Mouse (Mus musculus): ENCODE measurements around the gene Ucma.

Ucma gene

GRCm38 (mm10) chr2:5007107-5007506 is 31.2 kb downstream of the Ucma start:
- DNase-seq (ENCODE audit: low spot score), result no peak

GRCm38 (mm10) chr2:5011898-5012490 is 36.1 kb downstream of the Ucma start:
- peak; percentile 29 for DNase-seq (ENCODE audit: low spot score)

- DNase-seq (ENCODE audit: low spot score), result peak; percentile 98
Measured at GRCm38 (mm10) chr2:5012491-5013324, 36.8 kb downstream of the Ucma start, which contains the start of gene Mcm10. TSS of gene Mcm10 (minus strand) at chr2:5012791.

GRCm38 (mm10) chr2:5014616-5015015 is 38.7 kb downstream of the Ucma start:
- no peak for DNase-seq (ENCODE audit: low spot score)

- no peak for DNase-seq (ENCODE audit: low spot score)
Measured at GRCm38 (mm10) chr2:5015527-5015926, 39.6 kb downstream of the Ucma start.

GRCm38 (mm10) chr2:5016922-5017321 is 41.0 kb downstream of the Ucma start:
- DNase-seq (ENCODE audit: low spot score), result no peak

- no peak for DNase-seq (ENCODE audit: low spot score)
Measured at GRCm38 (mm10) chr2:5019708-5020107, 43.8 kb downstream of the Ucma start.

- no peak for DNase-seq (ENCODE audit: low spot score)
Measured at GRCm38 (mm10) chr2:5023275-5023674, 47.4 kb downstream of the Ucma start.

- DNase-seq (ENCODE audit: low spot score), result no peak
Measured at GRCm38 (mm10) chr2:5023699-5024399, 47.9 kb downstream of the Ucma start.

GRCm38 (mm10) chr2:5025162-5025733 is 49.3 kb downstream of the Ucma start:
- DNase-seq (ENCODE audit: low spot score), result peak; percentile 45

- no peak for DNase-seq (ENCODE audit: low spot score)
Measured at GRCm38 (mm10) chr2:5027057-5027456, 51.1 kb downstream of the Ucma start.

- no peak for DNase-seq (ENCODE audit: low spot score)
Measured at GRCm38 (mm10) chr2:5028047-5028446, 52.1 kb downstream of the Ucma start.

GRCm38 (mm10) chr2:5029808-5030207 is 53.9 kb downstream of the Ucma start:
- no peak for DNase-seq (ENCODE audit: low spot score)

- DNase-seq (ENCODE audit: low spot score), result no peak
Measured at GRCm38 (mm10) chr2:5031215-5031614, 55.3 kb downstream of the Ucma start.

GRCm38 (mm10) chr2:5032665-5033064 is 56.7 kb downstream of the Ucma start:
- no peak for DNase-seq (ENCODE audit: low spot score)

GRCm38 (mm10) chr2:5033546-5034420 is 57.9 kb downstream of the Ucma start:
- DNase-seq (ENCODE audit: low spot score), result no peak

GRCm38 (mm10) chr2:5034801-5035200 is 58.9 kb downstream of the Ucma start:
- DNase-seq (ENCODE audit: low spot score), result no peak

- DNase-seq (ENCODE audit: low spot score), result no peak
Measured at GRCm38 (mm10) chr2:5035241-5035640, 59.3 kb downstream of the Ucma start.
